Mouse (Mus musculus) myocyte (in vitro differentiated cells): ENCODE results near the gene Pde4d. TPM values are rescaled to one million over a fixed set of nuclear protein-coding genes. Genes with fewer than 3 reads are reported as not detected.

ENCODE experiments used
- H3K27me3 ChIP-seq: one replicate; pipeline ENCODE4 v1.6.1; 2011; ENCODE audit not compliant: control insufficient read depth, insufficient read depth, insufficient read length
- H3K36me3 ChIP-seq: one replicate; pipeline ENCODE4 v1.6.1; 2011; ENCODE audit not compliant: control insufficient read depth, insufficient read depth
- H3K4me2 ChIP-seq: one replicate; pipeline ENCODE4 v1.6.1; 2011; ENCODE audit warnings: low read depth, control low read depth
- H3K4me3 ChIP-seq: one replicate; pipeline ENCODE4 v1.5.1; 2011; ENCODE audit warnings: mild to moderate bottlenecking, control low read depth, moderate library complexity
- H3K79me2 ChIP-seq: one replicate; pipeline ENCODE4 v1.6.1; 2011; ENCODE audit not compliant: control insufficient read depth, insufficient read depth
- H3ac ChIP-seq: one replicate; pipeline ENCODE4 v1.6.1; 2011; ENCODE audit not compliant: control insufficient read depth, insufficient read length
- CEBPB ChIP-seq: IDR thresholded peaks from 2 replicates; pipeline ENCODE4 v1.6.1; 2011; ENCODE audit warnings: mild to moderate bottlenecking, moderate library complexity; ENCODE audit not compliant: poor library complexity, insufficient read depth, severe bottlenecking
- E2F4 ChIP-seq: IDR thresholded peaks from one replicate; pipeline ENCODE4 v1.6.1; 2011; ENCODE audit warnings: mild to moderate bottlenecking, control low read depth, moderate library complexity; ENCODE audit not compliant: insufficient read depth
- MAX ChIP-seq: IDR thresholded peaks from one replicate; pipeline ENCODE4 v1.6.1; 2011; ENCODE audit warnings: low read depth, mild to moderate bottlenecking, control low read depth
- MYOD1 ChIP-seq, 3 experiments: IDR thresholded peaks; one replicate each; pipeline ENCODE4 v1.6.1; 2011; ENCODE audit warnings: control low read depth in 2 of 3, low read depth in 2 of 3, mild to moderate bottlenecking in 2 of 3, moderate library complexity in 1 of 3; ENCODE audit not compliant: insufficient read length in 2 of 3, control insufficient read depth in 1 of 3
- MYOG ChIP-seq, 3 experiments: IDR thresholded peaks; one replicate each; pipeline ENCODE4 v1.6.1; 2011; ENCODE audit warnings: control low read depth in 2 of 3, low read depth in 2 of 3, mild to moderate bottlenecking in 2 of 3; ENCODE audit not compliant: insufficient read length in 2 of 3, control insufficient read depth in 1 of 3, insufficient read depth in 1 of 3
- POLR2A ChIP-seq: IDR thresholded peaks from one replicate; pipeline ENCODE4 v1.6.1; 2011; ENCODE audit warnings: low read depth, mild to moderate bottlenecking, control low read depth, moderate library complexity; ENCODE audit not compliant: insufficient read length
- POLR2AphosphoS2 ChIP-seq: IDR thresholded peaks from one replicate; pipeline ENCODE4 v1.6.1; 2011; ENCODE audit warnings: low read depth, control low read depth; ENCODE audit not compliant: insufficient read length
- REST ChIP-seq: IDR thresholded peaks from one replicate; pipeline ENCODE4 v1.6.1; 2011; ENCODE audit warnings: mild to moderate bottlenecking, control low read depth, moderate library complexity; ENCODE audit not compliant: insufficient read depth, insufficient read length
- SRF ChIP-seq: IDR thresholded peaks from one replicate; pipeline ENCODE4 v1.6.1; 2011; ENCODE audit warnings: low read depth; ENCODE audit not compliant: control insufficient read depth, insufficient read length
- TCF12 ChIP-seq: IDR thresholded peaks from one replicate; pipeline ENCODE4 v1.6.1; 2011; ENCODE audit warnings: mild to moderate bottlenecking, control low read depth; ENCODE audit not compliant: poor library complexity, insufficient read depth, severe bottlenecking
- TCF3 ChIP-seq: IDR thresholded peaks from one replicate; pipeline ENCODE4 v1.6.1; 2011; ENCODE audit warnings: low read depth, control low read depth; ENCODE audit not compliant: insufficient read length
- USF1 ChIP-seq: IDR thresholded peaks from one replicate; pipeline ENCODE4 v1.6.1; 2011; ENCODE audit warnings: low read depth, mild to moderate bottlenecking, control low read depth, moderate library complexity
- polyA plus RNA-seq: library from polyadenylated mRNA; unstranded; fragments of >200 nt; fragmentation: generic; extraction: Trizol; gene quantifications from one replicate; pipeline ENCODE4 v1.2.1, GENCODE M21; 2012; ENCODE audit warnings: missing spikeins

Pde4d gene
- polyA plus RNA-seq, 1 experiment = 8.2 TPM

DNA sequence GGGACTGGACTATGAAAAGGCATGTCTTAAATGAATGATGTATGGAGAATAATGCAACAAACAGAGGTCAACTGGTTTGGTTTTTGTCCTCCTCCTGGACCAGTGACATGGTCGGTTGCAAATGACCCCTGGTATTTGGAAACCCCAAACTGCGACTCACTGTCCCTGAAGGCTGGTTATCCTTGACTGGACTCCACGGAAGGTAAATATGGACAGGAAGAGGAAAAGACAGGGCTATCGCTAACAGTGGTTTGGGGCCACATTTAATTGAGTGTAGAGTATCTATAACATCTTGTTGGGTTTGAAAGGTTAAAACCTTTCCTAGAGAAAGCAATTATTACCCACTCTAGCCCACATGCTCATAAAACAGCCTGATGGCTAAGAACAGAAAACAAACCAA, 1364.2 kb downstream of the Pde4d start:
- TF ChIP-seq TCF3 (no peak), MYOG (IDR thresholded peaks at IDR 0.05; ENCODE audit: control insufficient read depth in 1 of 3, insufficient read depth in 1 of 3, insufficient read length in 2 of 3, low read depth in 2 of 3) (no peak), MAX (no peak), TCF12 (no peak), E2F4 (no peak), USF1 (no peak), POLR2A (no peak), REST (no peak), MYOD1 (IDR thresholded peaks at IDR 0.05; ENCODE audit: control insufficient read depth in 1 of 3, insufficient read length in 2 of 3, low read depth in 2 of 3) (no peak)
- no peak overlapping the region for H3K4me3 ChIP-seq

GRCm38 (mm10) chr13:109819071-109819470, 1369.3 kb downstream of the Pde4d start:
- Histone ChIP-seq H3K36me3 (no peaks in the 10 kb centered on the region), H3K4me3 (no peak overlapping the region), H3ac (no peak overlapping the region), H3K4me2 (peak overlapping the region; percentile 47), H3K27me3 (no peaks in the 10 kb centered on the region), H3K79me2 (no peaks in the 10 kb centered on the region)
- no peak for TF ChIP-seq CEBPB
- no peak for TF ChIP-seq TCF12
- TF ChIP-seq MYOG (IDR thresholded peaks at IDR 0.05; ENCODE audit: control insufficient read depth in 1 of 3, insufficient read depth in 1 of 3, insufficient read length in 2 of 3, low read depth in 2 of 3) = no peak
- TF ChIP-seq E2F4 = no peak
- peak; percentile 9 for TF ChIP-seq USF1
- TF ChIP-seq TCF3 = no peak
- no peak for TF ChIP-seq MYOD1 (IDR thresholded peaks at IDR 0.05; ENCODE audit: control insufficient read depth in 1 of 3, insufficient read length in 2 of 3, low read depth in 2 of 3)

More for the DNA sequence above, 1364.2 kb downstream of the Pde4d start:
- H3K27me3 ChIP-seq = no peaks in the 10 kb centered on the region
- no peaks in the 10 kb centered on the region for H3K36me3 ChIP-seq
- H3K4me2 ChIP-seq = no peak overlapping the region
- peaks cover 6% of the 10 kb centered on the region for H3K79me2 ChIP-seq
- no peak overlapping the region for H3ac ChIP-seq

- H3K36me3 ChIP-seq = no peaks in the 10 kb centered on the region
- H3K4me2 ChIP-seq = peak overlapping the region; percentile 47
- TF ChIP-seq SRF (no peak), MYOG (IDR thresholded peaks at IDR 0.05; ENCODE audit: control insufficient read depth in 1 of 3, insufficient read depth in 1 of 3, insufficient read length in 2 of 3, low read depth in 2 of 3) (no peak), E2F4 (no peak), POLR2AphosphoS2 (no peak), MYOD1 (IDR thresholded peaks at IDR 0.05; ENCODE audit: control insufficient read depth in 1 of 3, insufficient read length in 2 of 3, low read depth in 2 of 3) (no peak), REST (no peak), MAX (no peak), CEBPB (no peak), POLR2A (no peak), USF1 (no peak), TCF3 (no peak), TCF12 (no peak)
Observed at GRCm38 (mm10) chr13:109820141-109820540, 1370.4 kb downstream of the Pde4d start.

DNA sequence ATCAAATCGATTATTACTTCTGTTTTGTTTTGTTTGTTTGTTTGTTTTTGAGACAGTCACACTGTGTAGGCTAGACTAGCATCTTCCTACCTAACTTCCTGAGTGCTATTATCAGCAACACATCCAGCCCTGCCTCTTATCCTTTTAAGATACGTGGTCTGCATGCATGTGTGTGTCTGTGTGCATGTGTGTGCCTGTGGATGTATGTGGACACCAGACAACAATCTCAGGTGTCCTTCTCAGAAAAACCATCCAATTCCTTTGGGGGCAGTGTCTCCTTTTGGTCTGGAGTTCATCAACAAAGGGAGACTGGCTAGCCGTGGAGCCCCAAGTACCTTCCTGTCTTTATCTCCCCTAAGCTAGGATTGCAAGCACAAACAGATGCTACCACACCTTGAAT, 1371.1 kb downstream of the Pde4d start:
- Histone ChIP-seq H3K36me3 (no peaks in the 10 kb centered on the region), H3K4me2 (peak overlapping the region; percentile 68), H3K79me2 (peaks cover 11% of the 10 kb centered on the region), H3ac (no peak overlapping the region), H3K4me3 (no peak overlapping the region), H3K27me3 (no peaks in the 10 kb centered on the region)
- TF ChIP-seq USF1 = no peak
- no peak for TF ChIP-seq POLR2AphosphoS2
- no peak for TF ChIP-seq MAX
- no peak for TF ChIP-seq REST
- TF ChIP-seq POLR2A = no peak
- TF ChIP-seq TCF3 = no peak
- no peak for TF ChIP-seq TCF12
- TF ChIP-seq CEBPB = no peak
- TF ChIP-seq E2F4 = no peak
- TF ChIP-seq MYOG (IDR thresholded peaks at IDR 0.05; ENCODE audit: control insufficient read depth in 1 of 3, insufficient read depth in 1 of 3, insufficient read length in 2 of 3, low read depth in 2 of 3) = no peak

More at GRCm38 (mm10) chr13:109820141-109820540, 1370.4 kb downstream of the Pde4d start:
- Histone ChIP-seq H3K4me3 (no peak overlapping the region), H3ac (no peak overlapping the region), H3K27me3 (no peaks in the 10 kb centered on the region), H3K79me2 (peaks cover 9% of the 10 kb centered on the region)

GRCm38 (mm10) chr13:109821725-109822412, 1372.1 kb downstream of the Pde4d start:
- Histone ChIP-seq H3K4me2 (peak overlapping the region; percentile 68), H3K27me3 (no peaks in the 10 kb centered on the region), H3K79me2 (peaks cover 11% of the 10 kb centered on the region), H3K36me3 (no peaks in the 10 kb centered on the region), H3ac (no peak overlapping the region), H3K4me3 (peak overlapping the region; percentile 3)
- TF ChIP-seq MYOD1 (IDR thresholded peaks at IDR 0.05; ENCODE audit: control insufficient read depth in 1 of 3, insufficient read length in 2 of 3, low read depth in 2 of 3) (no peak), CEBPB (no peak), REST (no peak), POLR2A (no peak), E2F4 (no peak), SRF (no peak), USF1 (no peak), TCF3 (no peak), TCF12 (no peak), MAX (no peak)
